Mouse (Mus musculus): ENCODE measurements around the gene Ica1l. TPM values are rescaled to one million over a fixed set of nuclear protein-coding genes. Genes with fewer than 3 reads are reported as not detected.

Ica1l gene
- 0.96 TPM for polyA plus RNA-seq (2017; shearing (Covaris generic))

DNA sequence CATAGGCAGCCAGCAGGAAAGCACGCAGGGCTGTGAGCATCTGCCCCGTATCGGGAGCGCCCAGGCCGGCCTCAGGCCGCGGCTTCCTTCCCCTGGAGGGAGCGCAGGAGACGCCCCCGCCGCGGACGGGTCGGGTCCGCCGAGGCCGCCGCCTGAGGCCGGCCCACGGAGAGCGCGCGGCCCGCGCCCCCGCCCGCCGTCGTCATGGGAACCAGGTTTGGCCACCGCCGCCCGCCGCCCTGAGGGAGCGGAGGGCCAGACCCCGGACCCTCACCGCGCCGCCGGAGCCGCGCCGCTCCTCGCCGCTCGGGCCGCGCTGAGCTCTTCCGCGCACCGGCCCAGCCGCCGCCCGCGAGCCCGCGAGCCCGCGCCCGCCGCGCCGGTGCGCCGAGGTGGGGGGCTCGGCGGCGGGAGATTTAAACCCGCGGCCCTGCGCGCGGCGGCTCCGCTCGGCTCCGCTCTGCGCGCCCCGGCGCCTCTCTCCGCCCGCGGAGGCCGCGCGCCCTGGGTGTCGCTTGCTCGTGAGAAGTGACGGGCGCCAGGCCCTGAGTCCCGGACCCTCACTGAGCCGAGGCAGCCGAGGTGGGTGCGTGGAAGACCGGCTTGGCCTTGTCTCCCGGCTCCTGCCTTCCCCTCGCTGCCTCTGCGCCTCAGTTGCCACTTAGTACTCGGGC is at the start of gene Ica1l:
Gene Ica1l (minus strand): TSS at position 389 of the 674 bp plus-strand sequence.

Other genes with a start within 250 kb of the Ica1l start
- 39.6 TPM for gene Fam117b, start 130.2 kb downstream of the Ica1l start, polyA plus RNA-seq (2017; shearing (Covaris generic))
- gene Carf, start 55.1 kb upstream of the Ica1l start, polyA plus RNA-seq (2017; shearing (Covaris generic)): 4.8 TPM
- 39.4 TPM for gene Wdr12, start 55.5 kb upstream of the Ica1l start, polyA plus RNA-seq (2017; shearing (Covaris generic))
- 8.8 TPM for gene Nbeal1, start 137.4 kb upstream of the Ica1l start, polyA plus RNA-seq (2017; shearing (Covaris generic))

All from CD4-positive, CD25-positive, alpha-beta regulatory T cell (primary cell).